Mouse (Mus musculus) heart, embryonic 15.5 days (tissue): ENCODE measurements around the gene Ube3b. TPM values are rescaled to one million over a fixed set of nuclear protein-coding genes. Genes with fewer than 3 reads are reported as not detected.

Source experiments
- ATAC-seq: fragments of 200-750 bp; cut with Nextera tagmentation; replicated peaks from 2 replicates; pipeline ENCODE4 v1.8.0; 2017; ENCODE audit warnings: low read depth, moderate TSS enrichment; ENCODE audit not compliant: insufficient number of reproducible peaks, insufficient read depth, low FRiP score
- H3K27ac ChIP-seq: fragments of 300-500 bp; sonication (generic); 2 replicates; pipeline ENCODE4 v1.5.1; 2015; ENCODE audit warnings: mild to moderate bottlenecking, inconsistent platforms
- H3K27me3 ChIP-seq: fragments of 300-500 bp; sonication (generic); 2 replicates; pipeline ENCODE4 v1.6.1; 2015; ENCODE audit warnings: inconsistent platforms
- H3K36me3 ChIP-seq: fragments of 300-500 bp; sonication (generic); 2 replicates; pipeline ENCODE4 v1.6.1; 2015; ENCODE audit warnings: mild to moderate bottlenecking, inconsistent platforms
- H3K4me1 ChIP-seq: fragments of 300-500 bp; sonication (generic); replicated peaks from 2 replicates; pipeline ENCODE4 v1.6.1; 2015; ENCODE audit warnings: inconsistent platforms
- H3K4me2 ChIP-seq: fragments of 300-500 bp; sonication (generic); 2 replicates; pipeline ENCODE4 v1.6.1; 2015; ENCODE audit warnings: inconsistent platforms, mild to moderate bottlenecking, moderate library complexity
- H3K4me3 ChIP-seq: fragments of 300-500 bp; sonication (generic); 2 replicates; pipeline ENCODE4 v1.5.1; 2015; ENCODE audit warnings: mild to moderate bottlenecking, inconsistent platforms
- H3K9ac ChIP-seq: fragments of 300-500 bp; sonication (generic); 2 replicates; pipeline ENCODE4 v1.6.1; 2015; ENCODE audit warnings: mild to moderate bottlenecking, inconsistent platforms
- H3K9me3 ChIP-seq: fragments of 300-500 bp; sonication (generic); replicated peaks from 2 replicates; pipeline ENCODE4 v1.6.1; 2016; ENCODE audit warnings: inconsistent platforms
- WGBS: fragments of 180-500 bp; shearing (Covaris S2); methylation state at CpG from one replicate; pipeline ENCODE4 v1.1.7; 2015; ENCODE audit warnings: mixed read lengths; 5-methylcytosine and 5-hydroxymethylcytosine counted together
- polyA plus RNA-seq: library from polyadenylated mRNA; unstranded; fragments of >200 nt; fragmentation: Nextera tagmentation; extraction: Ambion mirVana; gene quantifications from 2 replicates; pipeline ENCODE4 v1.2.1, GENCODE M21; 2015

The Ube3b gene
- polyA plus RNA-seq, 1 experiment from 2014 or later, result 36.2 TPM

DNA sequence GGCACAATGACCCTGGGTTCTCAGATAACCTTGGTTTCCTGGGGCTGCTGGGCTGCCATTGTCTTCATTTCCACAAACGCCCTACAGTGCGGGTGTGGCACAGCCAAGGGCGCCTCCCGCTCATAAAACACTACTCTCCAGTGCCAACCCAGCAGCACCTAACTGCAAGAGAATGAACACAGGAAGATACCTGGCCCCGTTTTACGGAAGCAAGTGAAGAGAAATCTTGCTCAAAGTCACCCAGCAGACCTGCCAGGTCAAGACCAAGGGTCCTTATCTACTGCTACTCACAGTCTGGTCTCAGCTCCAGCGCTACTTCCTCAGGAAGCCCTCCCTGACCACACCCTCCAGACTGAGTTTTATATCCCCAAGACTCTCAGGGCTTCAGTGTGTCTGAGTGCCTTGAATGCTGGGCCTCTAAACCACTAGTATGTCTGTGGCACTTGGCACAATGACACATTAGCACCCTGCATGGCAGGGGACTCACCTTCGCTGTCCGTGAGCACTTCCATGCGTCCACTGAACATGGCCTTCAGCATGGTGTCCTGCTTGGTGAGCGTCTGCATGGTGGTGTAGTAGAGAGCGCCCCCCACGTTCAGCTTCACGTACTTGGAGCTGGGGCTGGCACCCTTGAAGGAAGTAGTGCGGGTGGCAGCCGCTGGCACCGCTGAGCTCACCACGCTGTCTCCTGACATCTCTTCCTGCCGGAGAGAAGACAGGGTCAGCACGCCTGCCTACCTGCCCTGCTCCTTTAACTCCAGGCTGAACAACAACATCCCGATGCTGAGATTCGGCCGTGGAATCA is 5.8 kb upstream of the Ube3b start:
- peak overlapping the region; percentile 15; the same call in 1 of the 2 replicates for H3K4me2 ChIP-seq
- no peak overlapping the region for H3K9ac ChIP-seq
- H3K4me1 ChIP-seq, result peaks cover 99% of the 10 kb centered on the region
- H3K4me3 ChIP-seq, result no peak overlapping the region
- peak overlapping the region; percentile 87 for H3K27ac ChIP-seq
- 70% methylated on average over 23 of the region's 23 CpGs for WGBS
- peaks cover 28% of the 10 kb centered on the region for H3K36me3 ChIP-seq
- ATAC-seq, result no peak
- H3K9me3 ChIP-seq, result no peaks in the 10 kb centered on the region
- no peaks in the 10 kb centered on the region for H3K27me3 ChIP-seq

- WGBS, result 30% methylated on average over 10 of the region's 10 CpGs
- ATAC-seq, result no peak
- Histone ChIP-seq H3K4me2 (peak overlapping the region; percentile 77), H3K4me1 (peaks cover 79% of the 10 kb centered on the region), H3K27me3 (no peaks in the 10 kb centered on the region), H3K36me3 (peaks cover 20% of the 10 kb centered on the region), H3K27ac (peak overlapping the region; percentile 92), H3K9ac (peak overlapping the region; percentile 98), H3K4me3 (peak overlapping the region; percentile 97), H3K9me3 (no peaks in the 10 kb centered on the region)
Measured at GRCm38 (mm10) chr5:114378177-114378920, 2.1 kb upstream of the Ube3b start.

GRCm38 (mm10) chr5:114378936-114379335 is 1.5 kb upstream of the Ube3b start:
- peaks cover 74% of the 10 kb centered on the region for H3K4me1 ChIP-seq
- ATAC-seq, result no peak

GRCm38 (mm10) chr5:114379763-114380162 is 644 bp upstream of the Ube3b start:
- H3K4me3 ChIP-seq, result peak overlapping the region; percentile 97
- peaks cover 65% of the 10 kb centered on the region for H3K4me1 ChIP-seq
- no peaks in the 10 kb centered on the region for H3K27me3 ChIP-seq
- peak overlapping the region; percentile 92 for H3K27ac ChIP-seq
- peak; percentile 27 for ATAC-seq
- 0% methylated on average over 20 of the region's 20 CpGs for WGBS
- peak overlapping the region; percentile 77 for H3K4me2 ChIP-seq
- peak overlapping the region; percentile 98 for H3K9ac ChIP-seq
- no peaks in the 10 kb centered on the region for H3K9me3 ChIP-seq
- peaks cover 13% of the 10 kb centered on the region; the same call in 1 of the 2 replicates for H3K36me3 ChIP-seq

More at GRCm38 (mm10) chr5:114378936-114379335, 1.5 kb upstream of the Ube3b start:
- Histone ChIP-seq H3K36me3 (peaks cover 14% of the 10 kb centered on the region; the same call in 1 of the 2 replicates), H3K27ac (peak overlapping the region; percentile 92), H3K4me3 (peak overlapping the region; percentile 97), H3K9me3 (no peaks in the 10 kb centered on the region), H3K9ac (peak overlapping the region; percentile 98), H3K4me2 (peak overlapping the region; percentile 77), H3K27me3 (no peaks in the 10 kb centered on the region)
- WGBS, result 46% methylated on average over 6 of the region's 6 CpGs

DNA sequence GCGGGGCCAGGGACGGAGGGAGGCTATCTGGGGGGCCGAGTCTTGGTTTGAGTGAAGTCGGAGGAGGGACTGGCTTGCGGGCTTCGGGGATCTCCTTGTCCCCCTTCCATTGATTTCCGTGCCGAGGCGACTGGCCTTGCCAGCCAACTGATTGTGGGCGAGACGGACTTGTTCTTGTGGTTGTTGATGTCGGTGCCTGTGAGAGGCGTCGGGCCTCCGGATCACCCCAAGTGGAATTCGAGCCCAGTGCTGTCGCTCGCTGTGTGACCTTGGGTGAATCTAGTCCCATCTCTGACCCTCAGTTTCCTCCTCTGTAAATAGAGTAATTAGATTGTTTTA is 575 bp downstream of the Ube3b start:
- Histone ChIP-seq H3K4me2 (peak overlapping the region; percentile 77), H3K9me3 (no peaks in the 10 kb centered on the region), H3K4me1 (peaks cover 53% of the 10 kb centered on the region), H3K27me3 (no peaks in the 10 kb centered on the region), H3K36me3 (peaks cover 20% of the 10 kb centered on the region), H3K9ac (peak overlapping the region; percentile 98), H3K4me3 (peak overlapping the region; percentile 97), H3K27ac (peak overlapping the region; percentile 92)
- WGBS, result under 1% methylated on average over 18 of the region's 18 CpGs
- ATAC-seq, result peak; percentile 29

- WGBS, result 73% methylated on average over 9 of the region's 9 CpGs
- H3K4me3 ChIP-seq, result no peak overlapping the region
- no peak overlapping the region for H3K4me2 ChIP-seq
- peaks cover 43% of the 10 kb centered on the region for H3K36me3 ChIP-seq
- no peaks in the 10 kb centered on the region for H3K9me3 ChIP-seq
- H3K9ac ChIP-seq, result no peak overlapping the region
- ATAC-seq, result no peak
- H3K4me1 ChIP-seq, result peaks cover 30% of the 10 kb centered on the region
- H3K27me3 ChIP-seq, result no peaks in the 10 kb centered on the region
- H3K27ac ChIP-seq, result no peak overlapping the region
Measured at GRCm38 (mm10) chr5:114383184-114383904, 2.9 kb downstream of the Ube3b start.

- Histone ChIP-seq H3K4me3 (no peak overlapping the region), H3K4me1 (peaks cover 19% of the 10 kb centered on the region), H3K36me3 (peaks cover 55% of the 10 kb centered on the region), H3K27me3 (no peaks in the 10 kb centered on the region), H3K4me2 (no peak overlapping the region), H3K9me3 (no peaks in the 10 kb centered on the region), H3K9ac (no peak overlapping the region), H3K27ac (no peak overlapping the region)
- WGBS, result 83% methylated on average over 8 of the region's 8 CpGs
- no peak for ATAC-seq
Measured at GRCm38 (mm10) chr5:114384448-114384847, 4.0 kb downstream of the Ube3b start.

GRCm38 (mm10) chr5:114393169-114393568 is 12.8 kb downstream of the Ube3b start:
- H3K9ac ChIP-seq, result no peak overlapping the region
- no peak overlapping the region for H3K27ac ChIP-seq
- no peaks in the 10 kb centered on the region for H3K9me3 ChIP-seq
- 77% methylated on average over 9 of the region's 9 CpGs for WGBS
- no peaks in the 10 kb centered on the region for H3K27me3 ChIP-seq
- no peaks in the 10 kb centered on the region for H3K4me1 ChIP-seq
- ATAC-seq, result no peak
- H3K4me3 ChIP-seq, result no peak overlapping the region
- no peak overlapping the region for H3K4me2 ChIP-seq
- peaks cover 94% of the 10 kb centered on the region for H3K36me3 ChIP-seq

- Histone ChIP-seq H3K4me1 (no peaks in the 10 kb centered on the region), H3K4me3 (no peak overlapping the region), H3K27me3 (no peaks in the 10 kb centered on the region), H3K4me2 (no peak overlapping the region), H3K9ac (no peak overlapping the region), H3K36me3 (peaks cover 99% of the 10 kb centered on the region), H3K27ac (no peak overlapping the region), H3K9me3 (no peaks in the 10 kb centered on the region)
- ATAC-seq, result no peak
- 90% methylated on average over 14 of the region's 14 CpGs for WGBS
Measured at GRCm38 (mm10) chr5:114406592-114406991, 26.2 kb downstream of the Ube3b start.

GRCm38 (mm10) chr5:114407269-114407668 is 26.9 kb downstream of the Ube3b start:
- ATAC-seq, result no peak
- 76% methylated on average over 10 of the region's 10 CpGs for WGBS

DNA sequence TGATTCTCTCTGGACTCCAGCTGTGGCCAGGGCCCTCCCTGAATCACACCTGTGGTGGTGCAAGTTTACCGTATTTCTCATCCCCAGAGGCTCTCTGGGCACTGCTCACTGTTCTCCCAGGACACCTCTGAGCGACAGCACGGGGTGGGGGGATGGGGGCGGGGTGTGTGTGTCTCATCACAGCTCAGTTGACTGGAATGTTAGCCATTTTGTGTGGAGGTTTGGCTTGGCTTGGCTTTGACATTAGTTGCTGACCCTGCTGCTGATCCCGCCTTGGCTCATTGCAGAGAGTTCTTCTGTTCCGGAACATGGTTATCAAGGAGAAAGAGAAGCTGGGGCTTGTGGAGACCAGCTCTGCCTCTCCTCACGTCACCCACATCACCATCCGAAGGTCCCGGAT is 27.4 kb downstream of the Ube3b start:
- Histone ChIP-seq H3K4me2 (no peak overlapping the region), H3K9me3 (no peaks in the 10 kb centered on the region), H3K36me3 (peaks cover 99% of the 10 kb centered on the region), H3K4me3 (no peak overlapping the region), H3K4me1 (peaks cover 2% of the 10 kb centered on the region; the same call in 1 of the 2 replicates), H3K27ac (no peak overlapping the region), H3K9ac (no peak overlapping the region), H3K27me3 (no peaks in the 10 kb centered on the region)
- no peak for ATAC-seq
- 82% methylated on average over 9 of the region's 9 CpGs for WGBS

More at GRCm38 (mm10) chr5:114407269-114407668, 26.9 kb downstream of the Ube3b start:
- Histone ChIP-seq H3K27ac (no peak overlapping the region), H3K4me3 (no peak overlapping the region), H3K27me3 (no peaks in the 10 kb centered on the region), H3K9ac (no peak overlapping the region), H3K9me3 (no peaks in the 10 kb centered on the region), H3K4me1 (no peaks in the 10 kb centered on the region), H3K36me3 (peaks cover 99% of the 10 kb centered on the region), H3K4me2 (no peak overlapping the region)
